Mouse (Mus musculus): ENCODE measurements around the gene Tmem186.
A peak's percentile ranks its signal among the peaks of the same experiment; 100 is the strongest.

Gene Tmem186

DNA sequence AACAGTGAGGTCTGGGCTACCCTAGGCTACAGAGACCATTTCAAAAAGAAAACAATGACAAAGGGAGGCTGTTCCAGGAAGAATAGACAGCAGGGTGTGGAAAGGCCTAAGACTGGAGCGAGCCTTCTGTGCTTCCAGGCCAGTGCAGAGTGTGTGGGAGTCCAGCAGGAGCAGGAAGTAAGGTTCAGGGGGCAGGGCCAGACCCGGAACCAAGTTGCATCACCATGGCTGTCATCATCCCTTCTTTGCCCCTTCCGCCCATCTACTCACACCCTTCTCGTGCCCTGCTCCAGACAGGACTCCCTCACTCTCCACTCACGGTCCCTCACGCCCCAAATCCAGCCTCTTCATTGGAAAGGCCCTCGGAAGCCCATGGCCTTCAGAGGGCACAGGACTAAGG is 29.7 kb upstream of the Tmem186 start:
- DNase-seq (ENCODE audit: low spot score in 2 of 2): no peak

DNA sequence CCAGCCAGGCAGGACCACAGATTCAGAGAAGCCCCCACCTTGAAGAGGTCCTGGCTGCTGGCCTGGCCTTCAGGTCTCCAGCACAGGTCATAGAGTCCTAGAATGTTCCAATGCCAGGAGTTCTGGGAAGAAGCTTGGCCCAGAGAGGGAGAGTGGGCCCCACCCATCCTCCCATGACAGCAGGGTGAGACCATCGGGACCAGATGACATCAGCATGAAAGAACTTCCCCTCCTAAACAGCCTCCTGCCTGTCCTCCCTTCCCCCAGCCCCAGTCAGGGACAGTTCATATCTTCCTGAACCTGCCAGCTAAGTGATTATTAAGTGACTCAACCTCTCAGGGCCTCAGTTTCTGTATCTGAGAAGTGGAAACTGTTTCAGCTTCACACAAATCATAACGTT is 28.9 kb upstream of the Tmem186 start:
- no peak for DNase-seq (ENCODE audit: low spot score in 2 of 2)

- no peak for DNase-seq (ENCODE audit: low spot score in 2 of 2)
These were observed 27.9 kb upstream of the Tmem186 start for GRCm38 (mm10) chr16:8665367-8665766.

DNA sequence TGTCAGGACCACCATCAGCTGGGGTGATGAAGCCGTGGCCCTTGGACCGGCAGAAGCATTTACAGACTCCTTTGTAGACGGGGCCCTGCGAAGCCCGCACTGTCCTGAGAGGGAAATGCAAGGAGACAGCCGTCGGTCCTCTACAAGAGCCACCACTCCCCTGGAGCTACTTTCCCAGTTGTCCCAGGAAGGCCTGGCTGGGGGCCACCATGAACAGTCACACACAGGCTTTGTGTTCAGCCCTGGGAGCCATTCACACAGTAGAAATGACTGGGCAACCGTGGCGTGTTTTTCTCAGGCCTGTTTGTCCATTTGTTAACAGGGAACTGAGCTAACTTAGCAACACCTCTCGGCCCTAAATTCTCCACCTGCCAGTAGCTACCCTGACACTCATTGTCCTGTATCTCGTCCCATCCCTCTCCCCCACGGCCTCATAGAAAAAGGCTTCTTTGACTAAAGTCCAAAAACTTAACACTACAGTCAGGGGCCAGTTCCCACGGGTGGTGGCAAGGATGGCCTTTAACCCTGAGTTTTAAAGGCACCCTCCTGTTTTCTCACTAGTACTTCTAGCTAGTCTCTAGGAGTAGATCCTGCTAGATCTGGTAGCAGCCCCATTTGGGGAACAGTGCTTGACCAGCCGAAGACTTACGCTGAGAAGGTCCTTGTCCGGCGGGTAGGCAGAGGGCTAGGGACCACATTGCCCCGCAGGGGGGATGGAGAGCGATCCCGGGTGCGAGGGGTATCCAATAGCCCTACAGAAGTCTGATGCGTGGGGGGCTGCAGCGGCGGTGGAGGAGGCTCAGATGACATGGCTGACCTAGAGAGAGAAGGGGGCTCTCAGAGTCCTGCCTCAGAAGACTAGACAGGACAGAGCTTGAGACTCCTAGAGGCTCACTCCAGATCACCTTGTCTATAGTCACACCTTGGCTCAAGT is 26.4 kb upstream of the Tmem186 start:
- peak in 1 of 2 experiments; percentile 25 for DNase-seq (ENCODE audit: low spot score in 2 of 2)

- DNase-seq (ENCODE audit: low spot score in 2 of 2): no peak
These were observed 25.5 kb upstream of the Tmem186 start for GRCm38 (mm10) chr16:8663022-8663421.

DNA sequence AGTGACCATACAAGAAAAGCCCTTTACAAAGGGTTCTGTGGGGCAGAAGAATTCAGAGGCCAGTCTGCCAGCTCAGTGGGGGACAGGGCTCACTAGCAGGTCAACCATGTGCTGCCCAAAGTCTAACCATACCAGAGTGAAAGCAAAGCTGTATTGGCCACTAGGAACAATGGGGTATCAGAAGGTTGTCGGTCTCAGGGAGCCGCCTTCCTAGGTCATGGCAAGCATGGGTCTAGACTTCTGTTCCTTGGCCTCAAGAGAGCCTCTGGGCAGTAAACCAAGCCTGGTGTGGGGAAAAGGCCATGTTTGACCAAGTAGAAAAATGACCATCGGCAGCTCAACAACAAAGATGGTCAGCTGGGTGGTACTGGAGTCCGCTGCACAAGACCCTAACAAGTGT is 21.3 kb upstream of the Tmem186 start:
- DNase-seq (ENCODE audit: low spot score in 2 of 2): no peak

- no peak for DNase-seq (ENCODE audit: low spot score in 2 of 2)
These were observed 20.8 kb upstream of the Tmem186 start for GRCm38 (mm10) chr16:8658349-8658748.

DNA sequence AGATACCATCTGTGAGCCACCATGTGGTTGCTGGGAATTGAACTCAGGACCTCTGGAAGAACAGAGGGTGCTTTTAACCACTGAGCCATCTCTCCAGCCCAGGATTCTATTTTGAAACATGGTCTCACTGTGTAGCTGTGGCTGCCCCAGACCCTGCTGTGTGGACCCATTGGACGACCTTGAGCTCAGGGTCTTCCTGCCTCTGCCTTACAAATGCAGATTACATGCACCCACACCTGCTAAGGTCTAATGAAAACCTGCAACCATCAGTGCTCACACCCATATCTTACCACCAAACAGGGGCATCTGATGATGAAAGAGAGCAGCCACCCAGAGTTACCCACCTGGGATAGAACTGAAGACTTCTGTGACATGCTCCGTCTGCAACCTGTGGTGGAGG is 18.7 kb upstream of the Tmem186 start:
- DNase-seq (ENCODE audit: low spot score in 2 of 2): no peak

DNA sequence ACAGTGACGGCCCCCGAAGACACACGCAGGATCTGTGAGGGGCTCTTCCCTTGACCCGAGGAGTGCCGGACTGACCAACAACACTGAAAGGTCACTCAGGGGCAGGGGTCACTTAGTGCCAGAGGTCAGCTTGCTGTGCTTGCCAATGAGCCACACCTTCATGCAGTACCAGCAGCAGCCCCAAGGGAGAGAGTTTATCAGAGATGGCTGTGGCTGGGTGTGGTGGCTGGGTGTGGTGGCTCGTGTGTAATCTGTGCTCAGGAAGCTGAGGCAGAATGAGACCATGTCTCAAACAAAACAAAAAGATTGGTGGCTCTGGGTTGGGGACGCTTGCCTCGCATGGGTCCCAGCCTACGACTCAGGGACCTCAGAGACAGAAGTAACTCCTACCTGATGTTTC is 18.1 kb upstream of the Tmem186 start:
- DNase-seq (ENCODE audit: low spot score in 2 of 2): no peak

GRCm38 (mm10) chr16:8655108-8655507 is 17.6 kb upstream of the Tmem186 start:
- DNase-seq (ENCODE audit: low spot score in 2 of 2): no peak

DNA sequence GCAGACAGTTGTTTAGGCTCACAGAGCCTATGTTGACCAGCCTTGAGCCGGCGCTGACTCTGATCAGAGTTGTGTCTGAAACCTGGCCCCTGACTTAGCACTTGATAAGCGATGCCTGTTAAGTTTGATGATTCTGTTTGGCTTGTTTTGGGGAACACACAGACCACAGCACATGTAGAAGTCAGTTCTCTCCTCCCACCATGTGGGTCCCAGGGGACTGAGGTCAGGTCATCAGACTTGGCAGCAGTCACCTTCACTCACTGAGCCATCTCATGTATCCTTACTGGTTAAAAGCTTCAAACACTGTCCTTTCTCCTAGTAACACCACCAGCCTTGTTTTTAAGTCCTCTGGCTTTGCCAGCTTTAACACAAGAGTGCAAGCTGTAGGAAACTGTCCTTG is 12.5 kb upstream of the Tmem186 start:
- DNase-seq (ENCODE audit: low spot score in 2 of 2): no peak

- DNase-seq (ENCODE audit: low spot score in 2 of 2): no peak
These were observed 8.0 kb upstream of the Tmem186 start for GRCm38 (mm10) chr16:8645546-8645945.

- peak; percentile 48 to 64 for DNase-seq (ENCODE audit: low spot score in 2 of 2)
These were observed 6.3 kb upstream of the Tmem186 start for GRCm38 (mm10) chr16:8643855-8644254.

DNA sequence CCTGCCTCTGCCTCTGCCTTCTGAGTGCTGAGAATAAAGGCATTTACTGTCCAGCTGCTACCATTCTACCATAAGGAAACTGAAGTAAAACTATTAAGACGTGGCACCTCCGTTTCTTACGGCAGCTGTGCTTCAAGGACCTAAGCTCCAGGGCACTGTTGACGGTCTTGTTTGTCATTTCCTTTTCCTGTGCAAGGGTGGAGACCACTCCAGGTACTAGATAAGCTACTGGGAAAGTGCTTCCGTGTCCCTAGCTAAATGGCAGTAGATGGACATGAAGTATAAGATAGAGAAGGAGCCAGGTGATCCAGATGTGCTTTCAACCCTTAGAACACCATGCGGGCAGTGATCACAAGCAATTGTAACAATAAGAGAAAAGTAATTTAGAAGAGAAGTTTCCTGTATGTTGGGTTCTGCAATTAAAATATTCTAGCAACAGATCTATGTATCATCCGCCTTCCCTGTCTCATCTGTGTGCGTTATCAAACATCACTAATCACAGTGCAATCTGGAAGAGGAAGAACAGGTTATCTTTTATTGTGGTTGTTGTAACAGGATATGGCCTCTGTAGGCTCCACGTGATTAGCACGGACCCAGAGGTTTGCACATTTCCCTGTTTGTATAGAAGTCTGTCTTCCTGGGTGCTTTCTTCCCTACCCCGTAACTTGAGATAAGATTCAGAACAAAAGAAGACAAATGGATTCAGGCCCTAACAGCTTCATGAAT is 2.1 kb upstream of the Tmem186 start:
- no peak for DNase-seq (ENCODE audit: low spot score in 2 of 2)

DNA sequence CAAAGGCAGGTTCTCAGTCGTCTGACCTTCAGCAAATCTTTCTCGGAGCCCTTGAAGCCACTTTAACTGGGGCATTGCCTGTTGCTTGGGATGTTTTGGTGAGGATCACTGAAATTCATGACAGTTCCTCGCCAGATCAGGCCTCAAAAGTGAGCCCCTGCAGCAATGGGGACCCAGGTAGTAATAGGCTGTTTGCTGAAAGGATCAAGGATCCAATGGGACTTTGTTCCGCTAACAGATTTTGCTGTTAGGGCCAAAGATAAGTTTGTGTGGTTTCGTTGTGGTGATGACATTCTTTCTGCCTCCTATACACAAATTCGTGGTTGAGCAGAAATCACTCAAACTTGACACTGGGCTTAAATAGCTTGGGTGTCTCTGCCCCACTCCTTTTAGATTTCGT is 619 bp upstream of the Tmem186 start:
- DNase-seq (ENCODE audit: low spot score in 2 of 2): no peak

DNA sequence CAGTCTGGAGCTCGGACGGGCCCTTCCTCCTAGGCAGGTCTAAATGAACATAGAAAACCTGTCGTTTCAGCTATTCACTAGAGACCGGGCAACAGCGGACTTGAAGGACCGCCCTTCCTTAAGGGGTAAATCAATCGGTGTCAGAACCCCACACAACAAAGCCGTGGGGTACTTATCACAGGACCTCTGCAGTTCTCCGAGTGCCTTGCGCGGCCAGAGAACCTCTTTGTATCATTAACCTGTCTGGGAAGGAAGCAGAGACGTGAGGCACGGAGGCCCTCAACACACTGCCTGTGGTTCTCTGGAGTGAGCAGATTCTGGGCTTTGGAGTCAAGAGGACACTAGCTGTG is 670 bp downstream of the Tmem186 start:
- no peak for DNase-seq (ENCODE audit: low spot score in 2 of 2)

DNA sequence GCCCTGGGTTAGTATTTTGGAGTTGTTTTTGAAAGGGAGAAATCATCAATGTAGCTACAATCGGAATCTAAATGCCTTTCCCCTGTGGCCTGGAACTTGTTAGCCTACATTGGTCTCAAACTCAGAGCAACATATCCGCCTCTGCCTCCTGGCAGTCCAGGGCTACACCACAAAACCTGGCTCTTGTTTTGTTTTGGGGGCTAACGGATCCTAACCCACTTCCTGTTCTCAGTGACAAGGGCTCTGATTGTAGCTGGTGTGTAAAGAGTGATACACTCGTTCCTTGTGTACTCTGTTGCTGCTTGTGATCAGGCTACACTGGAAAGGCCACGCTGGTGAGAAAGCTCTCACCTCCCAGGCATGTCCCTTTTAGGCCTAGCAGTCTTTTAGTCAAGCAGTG is 6.1 kb downstream of the Tmem186 start:
- DNase-seq (ENCODE audit: low spot score in 2 of 2): no peak

GRCm38 (mm10) chr16:8630419-8630818 is 7.1 kb downstream of the Tmem186 start:
- no peak for DNase-seq (ENCODE audit: low spot score in 2 of 2)

- no peak for DNase-seq (ENCODE audit: low spot score in 2 of 2)
These were observed 17.0 kb downstream of the Tmem186 start for GRCm38 (mm10) chr16:8620315-8621115.

DNA sequence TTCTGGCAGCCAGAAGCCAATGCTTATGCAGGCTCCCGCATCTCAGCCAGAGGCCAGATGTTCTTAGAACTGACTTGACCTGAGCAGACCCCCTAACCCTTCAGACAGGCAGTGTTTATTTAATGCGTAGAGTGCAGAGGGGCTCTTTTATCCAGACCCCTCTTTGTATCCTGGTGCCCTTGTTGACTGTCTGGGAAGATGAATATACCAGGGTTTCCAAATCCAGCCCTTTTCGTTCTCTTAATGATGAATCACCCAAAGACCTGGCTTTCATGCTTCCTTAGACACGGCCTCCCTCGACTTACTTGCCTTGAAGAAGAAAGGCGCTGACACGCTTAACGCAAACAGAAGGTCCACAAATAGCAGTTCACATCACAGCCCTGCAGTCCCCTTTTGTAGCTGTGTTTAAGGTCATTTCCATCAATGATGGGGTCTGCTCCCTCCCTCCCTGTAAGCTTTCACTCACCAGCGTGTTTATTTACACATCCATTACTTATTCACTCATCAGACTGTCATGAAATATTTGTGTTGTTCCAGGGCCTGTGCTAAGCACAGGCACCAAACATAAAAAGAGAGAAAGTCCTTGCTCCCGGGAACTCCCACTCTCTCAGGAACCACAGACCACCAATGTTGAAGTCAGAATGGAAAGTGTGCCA is 17.7 kb downstream of the Tmem186 start:
- DNase-seq (ENCODE audit: low spot score in 2 of 2): no peak

DNA sequence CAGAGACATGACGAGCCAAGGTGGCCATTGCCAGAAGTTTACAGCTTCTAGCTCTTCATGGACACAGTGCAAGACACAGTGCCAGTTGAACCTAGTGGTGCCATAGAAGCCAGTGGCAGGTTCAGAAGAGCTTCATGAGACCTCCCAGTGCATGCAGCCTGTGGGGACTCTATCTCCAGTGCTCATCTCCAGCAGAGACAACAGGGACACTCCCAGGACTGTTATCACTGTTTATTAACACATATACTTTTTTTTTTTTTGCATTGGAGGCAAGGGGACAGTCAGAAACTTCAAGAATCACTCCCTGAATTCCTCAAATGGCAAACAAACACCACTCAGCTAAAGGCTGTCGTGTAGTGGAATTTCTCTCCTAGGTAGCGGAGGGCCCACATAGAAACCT is 24.1 kb downstream of the Tmem186 start:
- no peak for DNase-seq (ENCODE audit: low spot score in 2 of 2)

- DNase-seq (ENCODE audit: low spot score in 2 of 2): no peak
These were observed 24.5 kb downstream of the Tmem186 start for GRCm38 (mm10) chr16:8613039-8613438.

Measured in right cerebral cortex, adult 2 months (tissue).